Mouse (Mus musculus) forebrain, embryonic 10.5 days (tissue): ENCODE results near the gene Prnd. TPM values are rescaled to one million over a fixed set of nuclear protein-coding genes. Genes with fewer than 3 reads are reported as not detected.

ENCODE experiments used
- DNase-seq: peaks from one replicate; pipeline ENCODE4 v3.0.0-alpha.2; 2017; ENCODE audit warnings: low spot score; ENCODE audit errors: extremely low spot score
- H3K27ac ChIP-seq: fragments of 300-500 bp; sonication (generic); 2 replicates; pipeline ENCODE4 v1.5.1; 2016; ENCODE audit warnings: mild to moderate bottlenecking
- H3K27me3 ChIP-seq: fragments of 300-500 bp; sonication (generic); 2 replicates; pipeline ENCODE4 v1.6.1; 2016; ENCODE audit warnings: mild to moderate bottlenecking; ENCODE audit not compliant: poor library complexity, severe bottlenecking
- H3K36me3 ChIP-seq: fragments of 300-500 bp; sonication (generic); replicated peaks from 2 replicates; pipeline ENCODE4 v1.6.1; 2016; ENCODE audit warnings: mild to moderate bottlenecking, moderate library complexity
- H3K4me1 ChIP-seq: fragments of 300-500 bp; sonication (generic); 2 replicates; pipeline ENCODE4 v1.6.1; 2016
- H3K4me3 ChIP-seq: fragments of 300-500 bp; sonication (generic); 2 replicates; pipeline ENCODE4 v1.5.1; 2016; ENCODE audit warnings: mild to moderate bottlenecking, moderate library complexity
- H3K9me3 ChIP-seq: fragments of 300-500 bp; sonication (generic); 2 replicates; pipeline ENCODE4 v1.6.1; 2016; ENCODE audit warnings: mild to moderate bottlenecking, moderate library complexity
- WGBS: fragments of 180-500 bp; shearing (Covaris S2); methylation state at CpG from one replicate; pipeline ENCODE4 v1.1.7; 2016; 5-methylcytosine and 5-hydroxymethylcytosine counted together
- polyA plus RNA-seq: library from polyadenylated mRNA; unstranded; fragments of >200 nt; fragmentation: Nextera tagmentation; extraction: Ambion mirVana; gene quantifications from 2 replicates; pipeline ENCODE4 v1.2.1, GENCODE M21; 2016

The Prnd gene
- polyA plus RNA-seq, 1 experiment from 2014 or later: 3.9 TPM

GRCm38 (mm10) chr2:131961671-131962070, 11.0 kb downstream of the Prnd start:
- H3K9me3 ChIP-seq: no peaks in the 10 kb centered on the region
- no peak overlapping the region for H3K4me3 ChIP-seq
- H3K36me3 ChIP-seq: no peaks in the 10 kb centered on the region
- DNase-seq: no peak
- no peaks in the 10 kb centered on the region for H3K4me1 ChIP-seq
- 0 out of 2 replicates have a peak, but pooled peaks cover 2% of the 10 kb centered on the region for H3K27me3 ChIP-seq
- H3K27ac ChIP-seq: no peak overlapping the region
- WGBS: 70% methylated on average over 2 of the region's 2 CpGs

DNA sequence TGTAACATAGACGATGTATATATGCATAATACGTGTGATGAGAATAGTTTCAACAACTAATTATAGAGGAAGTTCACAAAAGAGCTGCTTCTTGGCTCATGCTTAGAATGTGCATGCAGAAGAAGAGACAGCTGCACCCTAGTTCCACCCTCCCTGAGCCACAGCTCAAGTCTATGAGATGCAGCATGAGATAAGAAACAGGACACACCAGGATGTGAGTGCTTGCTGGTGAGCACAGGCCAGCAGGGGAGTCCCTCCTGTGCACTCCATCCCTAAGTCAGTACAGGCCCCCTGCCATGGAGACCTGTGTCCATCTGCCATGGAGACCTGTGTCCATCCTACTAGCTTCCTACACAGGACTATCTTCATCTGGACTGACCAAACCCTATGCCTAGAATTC, 19.9 kb downstream of the Prnd start:
- Histone ChIP-seq H3K27me3 (no peaks in the 10 kb centered on the region), H3K4me1 (no peaks in the 10 kb centered on the region), H3K9me3 (no peaks in the 10 kb centered on the region), H3K4me3 (no peak overlapping the region), H3K27ac (no peak overlapping the region), H3K36me3 (no peaks in the 10 kb centered on the region)
- DNase-seq: no peak
- WGBS: 99% methylated on average over 2 of the region's 2 CpGs

GRCm38 (mm10) chr2:131971098-131971497, 20.4 kb downstream of the Prnd start:
- WGBS: 88% methylated on average over 4 of the region's 4 CpGs
- H3K36me3 ChIP-seq: no peaks in the 10 kb centered on the region
- H3K9me3 ChIP-seq: no peaks in the 10 kb centered on the region
- no peak for DNase-seq
- no peak overlapping the region for H3K4me3 ChIP-seq
- H3K27me3 ChIP-seq: no peaks in the 10 kb centered on the region
- no peaks in the 10 kb centered on the region for H3K4me1 ChIP-seq
- no peak overlapping the region for H3K27ac ChIP-seq

GRCm38 (mm10) chr2:131976663-131977062, 26.0 kb downstream of the Prnd start:
- H3K27ac ChIP-seq: no peak overlapping the region
- no peaks in the 10 kb centered on the region for H3K27me3 ChIP-seq
- no peak overlapping the region for H3K4me3 ChIP-seq
- no peak for DNase-seq
- no peaks in the 10 kb centered on the region for H3K36me3 ChIP-seq
- H3K4me1 ChIP-seq: 0 out of 2 replicates have a peak, but pooled peaks cover 5% of the 10 kb centered on the region
- H3K9me3 ChIP-seq: peaks cover 9% of the 10 kb centered on the region
- whole genome bisulfite sequencing: 78% methylated on average over 3 of the region's 3 CpGs

DNA sequence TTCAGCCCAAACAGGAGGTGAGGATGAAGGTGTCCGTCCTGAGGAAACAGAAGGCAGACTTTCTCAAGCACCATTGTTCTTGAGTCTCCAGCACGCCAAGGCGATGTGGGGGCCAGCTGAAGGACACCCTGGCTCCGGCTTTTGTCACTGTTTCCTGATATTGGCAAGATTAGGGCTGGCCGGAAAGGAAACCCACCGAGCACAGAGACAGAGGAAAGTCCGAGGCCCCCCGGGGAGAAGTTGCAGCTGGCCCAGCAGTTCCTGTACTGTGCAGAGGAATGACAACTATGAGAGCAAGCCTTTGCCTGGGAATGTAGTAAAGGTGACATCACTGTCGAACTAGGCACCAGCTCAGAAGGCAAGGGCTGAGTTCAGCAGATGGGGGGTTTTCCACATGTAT, 30.2 kb downstream of the Prnd start:
- Histone ChIP-seq H3K27ac (peak overlapping the region; percentile 35; the same call in 1 of the 2 replicates), H3K4me3 (no peak overlapping the region), H3K27me3 (no peaks in the 10 kb centered on the region), H3K4me1 (0 out of 2 replicates have a peak, but pooled peaks cover 5% of the 10 kb centered on the region), H3K36me3 (no peaks in the 10 kb centered on the region), H3K9me3 (peaks cover 9% of the 10 kb centered on the region)
- WGBS: 54% methylated on average over 9 of the region's 9 CpGs
- DNase-seq: no peak

GRCm38 (mm10) chr2:131982546-131983196, 32.0 kb downstream of the Prnd start:
- Histone ChIP-seq H3K36me3 (no peaks in the 10 kb centered on the region), H3K9me3 (peaks cover 8% of the 10 kb centered on the region), H3K4me3 (no peak overlapping the region), H3K27me3 (no peaks in the 10 kb centered on the region), H3K27ac (no peak overlapping the region), H3K4me1 (0 out of 2 replicates have a peak, but pooled peaks cover 5% of the 10 kb centered on the region)
- peak; percentile 69 for DNase-seq
- 21% methylated on average over 6 of the region's 6 CpGs for WGBS

- Histone ChIP-seq H3K4me3 (no peak overlapping the region), H3K4me1 (peaks cover 7% of the 10 kb centered on the region), H3K9me3 (no peaks in the 10 kb centered on the region), H3K27me3 (no peaks in the 10 kb centered on the region), H3K27ac (no peak overlapping the region), H3K36me3 (peaks cover 3% of the 10 kb centered on the region; the same call in 1 of the 2 replicates)
- WGBS: 51% methylated on average over 3 of the region's 3 CpGs
- DNase-seq: no peak
Observed at GRCm38 (mm10) chr2:131987950-131988349, 37.3 kb downstream of the Prnd start.

GRCm38 (mm10) chr2:131988550-131988949, 37.9 kb downstream of the Prnd start:
- DNase-seq: no peak
- no peaks in the 10 kb centered on the region for H3K27me3 ChIP-seq
- H3K4me3 ChIP-seq: no peak overlapping the region
- WGBS: 71% methylated on average over 2 of the region's 2 CpGs
- peaks cover 13% of the 10 kb centered on the region for H3K4me1 ChIP-seq
- no peaks in the 10 kb centered on the region for H3K9me3 ChIP-seq
- H3K36me3 ChIP-seq: peaks cover 3% of the 10 kb centered on the region; the same call in 1 of the 2 replicates
- H3K27ac ChIP-seq: no peak overlapping the region

- no peak for DNase-seq
- 91% methylated on average over 2 of the region's 2 CpGs for WGBS
- H3K4me1 ChIP-seq: peaks cover 29% of the 10 kb centered on the region
Observed at GRCm38 (mm10) chr2:131992487-131992886, 41.8 kb downstream of the Prnd start.

GRCm38 (mm10) chr2:131993151-131993550, 42.5 kb downstream of the Prnd start:
- Histone ChIP-seq H3K4me1 (peaks cover 29% of the 10 kb centered on the region), H3K9me3 (no peaks in the 10 kb centered on the region), H3K36me3 (peaks cover 41% of the 10 kb centered on the region), H3K4me3 (peak overlapping the region; percentile 5; the same call in 1 of the 2 replicates), H3K27ac (peak overlapping the region; percentile 79), H3K27me3 (no peaks in the 10 kb centered on the region)
- 79% methylated on average over 4 of the region's 4 CpGs for WGBS
- DNase-seq: no peak

More at GRCm38 (mm10) chr2:131992487-131992886, 41.8 kb downstream of the Prnd start:
- H3K36me3 ChIP-seq: peaks cover 34% of the 10 kb centered on the region
- no peak overlapping the region for H3K4me3 ChIP-seq
- no peak overlapping the region for H3K27ac ChIP-seq
- H3K9me3 ChIP-seq: no peaks in the 10 kb centered on the region
- no peaks in the 10 kb centered on the region for H3K27me3 ChIP-seq

GRCm38 (mm10) chr2:131993563-131994088, 43.0 kb downstream of the Prnd start:
- no peaks in the 10 kb centered on the region for H3K9me3 ChIP-seq
- DNase-seq: peak; percentile 27
- peaks cover 29% of the 10 kb centered on the region for H3K4me1 ChIP-seq
- no peaks in the 10 kb centered on the region for H3K27me3 ChIP-seq
- H3K4me3 ChIP-seq: peak overlapping the region; percentile 5; the same call in 1 of the 2 replicates
- peaks cover 46% of the 10 kb centered on the region for H3K36me3 ChIP-seq
- H3K27ac ChIP-seq: peak overlapping the region; percentile 79
- 31% methylated on average over 14 of the region's 14 CpGs for WGBS

- Histone ChIP-seq H3K27me3 (no peaks in the 10 kb centered on the region), H3K4me3 (no peak overlapping the region), H3K27ac (no peak overlapping the region), H3K4me1 (peaks cover 29% of the 10 kb centered on the region), H3K9me3 (no peaks in the 10 kb centered on the region), H3K36me3 (peaks cover 54% of the 10 kb centered on the region)
- DNase-seq: no peak
- 93% methylated on average over 6 of the region's 6 CpGs for WGBS
Observed at GRCm38 (mm10) chr2:131994971-131995370, 44.3 kb downstream of the Prnd start.

DNA sequence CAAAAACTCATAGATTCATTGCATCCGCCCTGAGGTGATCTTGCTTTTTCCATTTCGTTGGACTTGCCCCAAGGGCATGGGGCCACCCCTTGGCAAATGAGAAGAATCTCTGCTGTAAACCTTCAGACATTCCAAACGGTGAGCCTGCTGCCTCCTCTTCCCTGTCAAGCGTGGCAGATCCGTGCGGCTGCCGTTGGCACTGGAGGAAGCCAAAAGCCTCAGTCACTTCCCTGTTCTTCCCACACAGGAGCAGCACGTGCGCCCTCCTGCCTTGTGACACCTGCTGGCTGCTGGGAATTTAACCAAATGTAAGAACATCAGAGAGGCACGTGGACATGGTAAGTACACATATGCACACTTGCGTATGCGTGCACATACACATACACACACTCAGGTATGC, 45.1 kb downstream of the Prnd start:
- Histone ChIP-seq H3K36me3 (peaks cover 61% of the 10 kb centered on the region), H3K4me3 (no peak overlapping the region), H3K9me3 (no peaks in the 10 kb centered on the region), H3K27me3 (no peaks in the 10 kb centered on the region), H3K27ac (no peak overlapping the region), H3K4me1 (peaks cover 29% of the 10 kb centered on the region)
- 93% methylated on average over 12 of the region's 12 CpGs for WGBS
- no peak for DNase-seq
